Mouse (Mus musculus): ENCODE measurements around the gene Ppfia3. TPM values are rescaled to one million over a fixed set of nuclear protein-coding genes. Genes with fewer than 3 reads are reported as not detected.

The Ppfia3 gene
- total RNA-seq, 1 experiment: 6.9 TPM

- peaks cover 42% of the 10 kb centered on the region for H3K36me3 ChIP-seq (ENCODE audit: control insufficient read depth, insufficient read depth, low read length, poor library complexity, severe bottlenecking)
- no peak overlapping the region for H3K4me3 ChIP-seq (ENCODE audit: insufficient read depth in 1 of 2, low read depth in 1 of 2, low read length in 2 of 2, poor library complexity in 1 of 2, severe bottlenecking in 1 of 2)
- H3K9ac ChIP-seq (ENCODE audit: insufficient read depth, low read depth, low read length, poor library complexity, severe bottlenecking): no peak overlapping the region
- no peak for TF ChIP-seq CHD2 (IDR thresholded peaks at IDR 0.05; ENCODE audit: low read depth, low read length)
- TF ChIP-seq ZNF384 (IDR thresholded peaks at IDR 0.05; ENCODE audit: low read depth, low read length): no peak
- no peak for TF ChIP-seq ZC3H11A (IDR thresholded peaks at IDR 0.05; ENCODE audit: borderline replicate concordance, low read depth, low read length)
- no peak for TF ChIP-seq HCFC1 (IDR thresholded peaks at IDR 0.05; ENCODE audit: borderline replicate concordance, insufficient read depth, low read length)
- TF ChIP-seq MAFK (IDR thresholded peaks at IDR 0.05; ENCODE audit: insufficient read depth, low read depth, low read length): no peak
- peaks cover 2 to 13% of the 10 kb centered on the region in 2 experiments; a peak in 3 of 4 replicates for H3K4me1 ChIP-seq (ENCODE audit: control insufficient read depth in 2 of 2, insufficient read depth in 2 of 2, low read length in 2 of 2, poor library complexity in 1 of 2)
- in situ Hi-C loops (cut with MboI; ENCODE audit: low sequenced_read_pairs in 2 of 2, unreplicated experiment in 2 of 2): no loop called here
- no peaks in the 10 kb centered on the region for H3K9me3 ChIP-seq (ENCODE audit: control insufficient read depth, insufficient read depth, low read depth, low read length)
- no peak for DNase-seq (ENCODE audit: low read depth, low spot score)
- no peak overlapping the region for H3K27ac ChIP-seq (ENCODE audit: insufficient read depth, low read depth, low read length, poor library complexity, severe bottlenecking)
These were observed 7.8 kb upstream of the Ppfia3 start for GRCm38 (mm10) chr7:45374620-45375019.

- in situ Hi-C loops (cut with MboI; ENCODE audit: low sequenced_read_pairs in 2 of 2, unreplicated experiment in 2 of 2): no loop called here
- peaks cover 32% of the 10 kb centered on the region for H3K36me3 ChIP-seq (ENCODE audit: control insufficient read depth, insufficient read depth, low read length, poor library complexity, severe bottlenecking)
- DNase-seq (ENCODE audit: low read depth, low spot score): no peak
These were observed 5.6 kb upstream of the Ppfia3 start for GRCm38 (mm10) chr7:45372371-45372770.

DNA sequence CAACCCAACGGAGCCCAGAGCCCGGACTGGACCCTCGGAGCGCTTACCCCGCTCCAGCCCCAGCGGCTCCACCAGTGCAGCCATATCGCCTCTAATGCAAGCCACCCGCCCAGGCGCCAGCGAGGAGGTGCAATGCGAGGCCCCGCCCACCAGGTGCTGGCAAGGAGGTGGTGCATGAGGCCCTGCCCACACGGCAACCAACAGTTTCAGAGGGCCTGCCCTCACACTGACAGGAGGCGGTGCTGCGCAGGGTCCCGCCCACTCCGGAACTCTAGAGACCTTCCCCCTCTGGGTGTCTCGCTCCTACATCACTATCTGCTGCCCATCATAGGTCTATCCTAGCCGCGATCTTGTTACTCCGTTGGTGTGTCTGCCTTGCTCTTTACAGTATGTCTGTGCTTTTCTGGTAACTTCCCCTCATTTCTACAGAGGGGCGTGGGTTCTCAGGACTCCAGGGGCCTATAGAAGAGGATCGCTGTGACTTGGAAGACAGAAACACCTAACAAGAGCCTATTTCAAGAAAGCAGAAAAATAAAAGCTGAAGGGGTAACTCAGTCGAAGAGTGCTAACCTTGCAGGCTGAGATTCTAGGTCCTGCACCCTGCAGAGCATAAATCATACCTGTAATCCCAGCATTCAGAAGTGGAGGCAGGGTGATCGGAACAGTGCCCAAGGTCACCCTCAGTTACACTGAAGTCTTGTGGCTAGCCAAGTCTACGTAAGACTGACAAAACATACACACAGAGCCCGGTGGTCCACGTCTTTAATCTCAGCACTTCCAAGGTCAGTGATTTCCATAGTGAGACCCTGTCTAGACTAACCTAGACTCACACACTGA, 3.9 kb upstream of the Ppfia3 start, which contains the start of gene Lin7b:
Lin7b (minus strand) TSS at position 109 of the 837 bp plus-strand sequence.
- Histone ChIP-seq H3K4me3 (ENCODE audit: insufficient read depth in 1 of 2, low read depth in 1 of 2, low read length in 2 of 2, poor library complexity in 1 of 2, severe bottlenecking in 1 of 2) (peak within 1 kb of the TSS; percentile 68 to 80), H3K9me3 (ENCODE audit: control insufficient read depth, insufficient read depth, low read depth, low read length) (no peaks in the 10 kb centered on the region), H3K9ac (ENCODE audit: insufficient read depth, low read depth, low read length, poor library complexity, severe bottlenecking) (peak within 1 kb of the TSS; percentile 50), H3K36me3 (ENCODE audit: control insufficient read depth, insufficient read depth, low read length, poor library complexity, severe bottlenecking) (peaks cover 18% of the 10 kb centered on the region), H3K27ac (ENCODE audit: insufficient read depth, low read depth, low read length, poor library complexity, severe bottlenecking) (no peak within 1 kb of the TSS), H3K4me1 (ENCODE audit: control insufficient read depth in 2 of 2, insufficient read depth in 2 of 2, low read length in 2 of 2, poor library complexity in 1 of 2) (peaks cover 2 to 18% of the 10 kb centered on the region in 2 experiments; a peak in 3 of 4 replicates)
- in situ Hi-C loops (cut with MboI; ENCODE audit: low sequenced_read_pairs in 2 of 2, unreplicated experiment in 2 of 2): no loop called here
- TF ChIP-seq ZNF384 (IDR thresholded peaks at IDR 0.05; ENCODE audit: low read depth, low read length) (0 out of 2 replicates have a peak, but pooled peaks have one; percentile 19), HCFC1 (IDR thresholded peaks at IDR 0.05; ENCODE audit: borderline replicate concordance, insufficient read depth, low read length) (no peak), ZC3H11A (IDR thresholded peaks at IDR 0.05; ENCODE audit: borderline replicate concordance, low read depth, low read length) (no peak), MAFK (IDR thresholded peaks at IDR 0.05; ENCODE audit: insufficient read depth, low read depth, low read length) (no peak), CHD2 (IDR thresholded peaks at IDR 0.05; ENCODE audit: low read depth, low read length) (peak; percentile 20; the same call in 1 of the 2 replicates)
- DNase-seq (ENCODE audit: low read depth, low spot score): peak; percentile 92

More at GRCm38 (mm10) chr7:45372371-45372770, 5.6 kb upstream of the Ppfia3 start:
- no peak for TF ChIP-seq MAFK (IDR thresholded peaks at IDR 0.05; ENCODE audit: insufficient read depth, low read depth, low read length)
- no peak for TF ChIP-seq ZC3H11A (IDR thresholded peaks at IDR 0.05; ENCODE audit: borderline replicate concordance, low read depth, low read length)
- no peak for TF ChIP-seq HCFC1 (IDR thresholded peaks at IDR 0.05; ENCODE audit: borderline replicate concordance, insufficient read depth, low read length)
- no peak for TF ChIP-seq ZNF384 (IDR thresholded peaks at IDR 0.05; ENCODE audit: low read depth, low read length)
- no peak for TF ChIP-seq CHD2 (IDR thresholded peaks at IDR 0.05; ENCODE audit: low read depth, low read length)
- H3K4me3 ChIP-seq (ENCODE audit: insufficient read depth in 1 of 2, low read depth in 1 of 2, low read length in 2 of 2, poor library complexity in 1 of 2, severe bottlenecking in 1 of 2): no peak overlapping the region
- peaks cover 2 to 15% of the 10 kb centered on the region in 2 experiments; a peak in 3 of 4 replicates for H3K4me1 ChIP-seq (ENCODE audit: control insufficient read depth in 2 of 2, insufficient read depth in 2 of 2, low read length in 2 of 2, poor library complexity in 1 of 2)
- no peaks in the 10 kb centered on the region for H3K9me3 ChIP-seq (ENCODE audit: control insufficient read depth, insufficient read depth, low read depth, low read length)
- H3K9ac ChIP-seq (ENCODE audit: insufficient read depth, low read depth, low read length, poor library complexity, severe bottlenecking): no peak overlapping the region
- H3K27ac ChIP-seq (ENCODE audit: insufficient read depth, low read depth, low read length, poor library complexity, severe bottlenecking): no peak overlapping the region

GRCm38 (mm10) chr7:45369836-45370474, 3.1 kb upstream of the Ppfia3 start:
- in situ Hi-C loops (cut with MboI; ENCODE audit: low sequenced_read_pairs in 2 of 2, unreplicated experiment in 2 of 2): no loop called here
- peaks cover 2 to 18% of the 10 kb centered on the region in 2 experiments; a peak in 3 of 4 replicates for H3K4me1 ChIP-seq (ENCODE audit: control insufficient read depth in 2 of 2, insufficient read depth in 2 of 2, low read length in 2 of 2, poor library complexity in 1 of 2)
- peaks cover 18% of the 10 kb centered on the region for H3K36me3 ChIP-seq (ENCODE audit: control insufficient read depth, insufficient read depth, low read length, poor library complexity, severe bottlenecking)
- H3K27ac ChIP-seq (ENCODE audit: insufficient read depth, low read depth, low read length, poor library complexity, severe bottlenecking): no peak overlapping the region
- TF ChIP-seq ZNF384 (IDR thresholded peaks at IDR 0.05; ENCODE audit: low read depth, low read length) (no peak), MAFK (IDR thresholded peaks at IDR 0.05; ENCODE audit: insufficient read depth, low read depth, low read length) (no peak), CHD2 (IDR thresholded peaks at IDR 0.05; ENCODE audit: low read depth, low read length) (no peak; the same call in 1 of the 2 replicates), ZC3H11A (IDR thresholded peaks at IDR 0.05; ENCODE audit: borderline replicate concordance, low read depth, low read length) (no peak), HCFC1 (IDR thresholded peaks at IDR 0.05; ENCODE audit: borderline replicate concordance, insufficient read depth, low read length) (no peak)
- no peaks in the 10 kb centered on the region for H3K9me3 ChIP-seq (ENCODE audit: control insufficient read depth, insufficient read depth, low read depth, low read length)
- H3K9ac ChIP-seq (ENCODE audit: insufficient read depth, low read depth, low read length, poor library complexity, severe bottlenecking): peak overlapping the region; percentile 50
- H3K4me3 ChIP-seq (ENCODE audit: insufficient read depth in 1 of 2, low read depth in 1 of 2, low read length in 2 of 2, poor library complexity in 1 of 2, severe bottlenecking in 1 of 2): peak overlapping the region; percentile 68 to 80
- no peak for DNase-seq (ENCODE audit: low read depth, low spot score)
